Mouse (Mus musculus): Measurements from ENCODE around the gene Fmo3.

The Fmo3 gene

GRCm38 (mm10) chr1:162930631-162931030 lies 53.7 kb downstream of the Fmo3 start:
- no peak for DNase-seq

GRCm38 (mm10) chr1:162929146-162929545 lies 55.2 kb downstream of the Fmo3 start:
- DNase-seq: no peak

GRCm38 (mm10) chr1:162925121-162925520 lies 59.2 kb downstream of the Fmo3 start:
- DNase-seq: no peak

GRCm38 (mm10) chr1:162916661-162917060 lies 67.7 kb downstream of the Fmo3 start:
- DNase-seq: no peak

GRCm38 (mm10) chr1:162914932-162915556 lies 69.3 kb downstream of the Fmo3 start:
- DNase-seq: no peak

- DNase-seq: no peak
Observed at GRCm38 (mm10) chr1:162912085-162912484, 72.2 kb downstream of the Fmo3 start.
